Mouse (Mus musculus) cerebellum, adult 2 months (tissue): ENCODE results near the gene Nop9.

ENCODE experiments used
- CTCF ChIP-seq: fragments of 200-500 bp; IDR thresholded peaks from 2 replicates; pipeline ENCODE4 v1.5.1; 2011; ENCODE audit warnings: low read depth, mild to moderate bottlenecking, control low read depth, low read length, moderate library complexity, borderline replicate concordance; ENCODE audit not compliant: insufficient read depth
- POLR2A ChIP-seq: fragments of 200-500 bp; IDR thresholded peaks from 2 replicates; pipeline ENCODE4 v1.6.1; 2011; ENCODE audit warnings: low read length, control low read depth, borderline replicate concordance; ENCODE audit not compliant: insufficient read depth

DNA sequence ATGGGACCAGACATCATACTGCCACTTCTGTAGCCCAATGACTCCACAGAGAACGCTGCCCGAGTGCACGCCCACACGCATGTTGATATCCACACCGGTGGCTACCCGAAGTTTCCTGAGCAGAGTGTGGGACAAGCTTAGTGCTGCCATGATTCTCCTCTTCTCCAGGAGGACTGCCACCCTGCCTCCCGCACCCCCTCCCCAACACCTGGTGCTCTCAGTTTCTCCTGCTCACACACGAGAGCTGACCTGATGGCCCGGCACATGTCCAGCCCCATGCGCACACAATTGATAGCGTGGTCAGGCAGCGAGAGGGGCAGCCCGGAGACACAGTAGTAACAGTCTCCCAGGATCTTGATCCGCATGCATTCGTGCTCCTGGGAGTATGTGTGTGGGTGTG, 33.2 kb downstream of the Nop9 start:
- TF ChIP-seq CTCF (no peak), POLR2A (no peak)
